Mouse (Mus musculus) embryonic facial prominence, embryonic 12.5 days (tissue): ENCODE data around the gene Wdfy2. TPM values are rescaled to one million over a fixed set of nuclear protein-coding genes. Genes with fewer than 3 reads are reported as not detected.

Experiments
- ATAC-seq: fragments of 200-750 bp; cut with Nextera tagmentation; 2 replicates; pipeline ENCODE4 v1.8.0; 2017; ENCODE audit not compliant: insufficient number of reproducible peaks, insufficient read depth, low FRiP score, low TSS enrichment
- H3K27ac ChIP-seq: fragments of 300-500 bp; sonication (generic); 2 replicates; pipeline ENCODE4 v1.5.1; 2016; ENCODE audit warnings: mild to moderate bottlenecking
- H3K27me3 ChIP-seq: fragments of 300-500 bp; sonication (generic); 2 replicates; pipeline ENCODE4 v1.6.1; 2016; ENCODE audit warnings: mild to moderate bottlenecking, moderate library complexity
- H3K36me3 ChIP-seq: fragments of 300-500 bp; sonication (generic); 2 replicates; pipeline ENCODE4 v1.6.1; 2016; ENCODE audit warnings: mild to moderate bottlenecking
- H3K4me1 ChIP-seq: fragments of 300-500 bp; sonication (generic); 2 replicates; pipeline ENCODE4 v1.6.1; 2016
- H3K4me2 ChIP-seq: fragments of 300-500 bp; sonication (generic); replicated peaks from 2 replicates; pipeline ENCODE4 v1.6.1; 2016; ENCODE audit warnings: mild to moderate bottlenecking, moderate library complexity
- H3K4me3 ChIP-seq: fragments of 300-500 bp; sonication (generic); 2 replicates; pipeline ENCODE4 v1.5.1; 2016; ENCODE audit warnings: mild to moderate bottlenecking
- H3K9ac ChIP-seq: fragments of 300-500 bp; sonication (generic); 2 replicates; pipeline ENCODE4 v1.6.1; 2016; ENCODE audit warnings: mild to moderate bottlenecking, moderate library complexity
- H3K9me3 ChIP-seq: fragments of 300-500 bp; sonication (generic); 2 replicates; pipeline ENCODE4 v1.6.1; 2016; ENCODE audit warnings: mild to moderate bottlenecking, moderate library complexity
- WGBS: fragments of 180-500 bp; shearing (Covaris S2); methylation state at CpG from one replicate; pipeline ENCODE4 v1.1.7; 2016; 5-methylcytosine and 5-hydroxymethylcytosine counted together
- polyA plus RNA-seq: library from polyadenylated mRNA; unstranded; fragments of >200 nt; fragmentation: Nextera tagmentation; extraction: Ambion mirVana; gene quantifications from 2 replicates; pipeline ENCODE4 v1.2.1, GENCODE M21; 2016

Gene Wdfy2
- polyA plus RNA-seq, 1 experiment from 2014 or later: 11.7 TPM

GRCm38 (mm10) chr14:62867069-62867468 lies 29.6 kb downstream of the Wdfy2 start:
- no peak overlapping the region for H3K9ac ChIP-seq
- H3K36me3 ChIP-seq: no peaks in the 10 kb centered on the region
- peaks cover 3% of the 10 kb centered on the region for H3K4me1 ChIP-seq
- 69% methylated on average over 5 of the region's 5 CpGs for WGBS
- no peak overlapping the region for H3K4me3 ChIP-seq
- no peak overlapping the region for H3K4me2 ChIP-seq
- no peak for ATAC-seq
- no peaks in the 10 kb centered on the region for H3K27me3 ChIP-seq
- no peak overlapping the region for H3K27ac ChIP-seq
- H3K9me3 ChIP-seq: 0 out of 2 replicates have a peak, but pooled peaks cover 7% of the 10 kb centered on the region

DNA sequence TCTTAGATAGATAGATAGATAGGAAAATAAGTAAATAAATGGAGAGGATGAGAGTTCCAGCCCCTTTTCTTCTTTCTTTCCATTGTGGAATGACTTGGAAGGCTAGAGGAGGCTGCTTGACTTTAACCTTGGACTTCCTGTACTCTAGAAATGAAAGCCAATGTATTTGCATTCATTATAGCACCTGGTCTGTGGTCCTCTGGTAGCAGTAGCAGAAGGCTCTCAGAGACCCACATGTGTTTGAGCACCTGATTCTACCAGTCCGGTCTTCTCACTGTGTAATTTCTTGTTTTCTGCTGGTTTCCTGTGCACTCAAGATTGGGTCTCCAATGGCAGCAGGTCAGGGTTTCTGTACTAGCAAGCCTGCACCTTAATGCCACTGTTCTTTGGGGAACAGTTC lies 30.1 kb downstream of the Wdfy2 start:
- Histone ChIP-seq H3K4me1 (peaks cover 3% of the 10 kb centered on the region), H3K4me2 (no peak overlapping the region), H3K9me3 (0 out of 2 replicates have a peak, but pooled peaks cover 7% of the 10 kb centered on the region), H3K36me3 (no peaks in the 10 kb centered on the region), H3K27me3 (no peaks in the 10 kb centered on the region), H3K4me3 (no peak overlapping the region), H3K9ac (no peak overlapping the region), H3K27ac (no peak overlapping the region)
- 52% methylated on average over 1 of the region's 1 CpGs for WGBS
- no peak for ATAC-seq

DNA sequence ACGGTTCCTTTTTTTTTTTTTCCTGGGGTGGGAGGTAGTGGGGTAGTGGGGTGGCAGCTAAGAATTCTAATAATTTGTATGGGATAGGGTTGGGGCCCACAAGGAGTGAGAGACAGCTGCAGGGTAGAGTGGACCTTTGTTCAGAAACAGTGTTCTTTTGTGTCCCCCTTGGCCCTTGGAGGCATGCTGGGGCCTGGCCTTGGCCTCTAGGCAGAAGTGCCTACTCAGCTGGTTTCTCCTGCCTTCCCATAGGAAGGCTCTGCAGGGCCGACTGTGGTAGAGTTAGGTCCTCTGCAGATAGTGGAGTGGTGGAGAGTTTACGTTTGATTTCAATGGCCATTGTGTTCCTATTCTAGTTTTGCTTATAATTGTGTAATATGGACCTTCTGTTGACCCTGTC lies 30.8 kb downstream of the Wdfy2 start:
- Histone ChIP-seq H3K27ac (no peak overlapping the region), H3K4me3 (no peak overlapping the region), H3K4me1 (peaks cover 3% of the 10 kb centered on the region), H3K36me3 (no peaks in the 10 kb centered on the region), H3K9ac (no peak overlapping the region), H3K27me3 (no peaks in the 10 kb centered on the region), H3K9me3 (0 out of 2 replicates have a peak, but pooled peaks cover 7% of the 10 kb centered on the region), H3K4me2 (no peak overlapping the region)
- ATAC-seq: no peak
- WGBS: 22% methylated on average over 3 of the region's 3 CpGs

- Histone ChIP-seq H3K9me3 (0 out of 2 replicates have a peak, but pooled peaks cover 7% of the 10 kb centered on the region), H3K4me3 (no peak overlapping the region), H3K27ac (no peak overlapping the region), H3K4me1 (peaks cover 3% of the 10 kb centered on the region), H3K36me3 (no peaks in the 10 kb centered on the region), H3K27me3 (no peaks in the 10 kb centered on the region), H3K4me2 (no peak overlapping the region), H3K9ac (no peak overlapping the region)
- WGBS: 96% methylated on average over 7 of the region's 7 CpGs
- no peak for ATAC-seq
These were observed 32.8 kb downstream of the Wdfy2 start for GRCm38 (mm10) chr14:62870238-62870638.

DNA sequence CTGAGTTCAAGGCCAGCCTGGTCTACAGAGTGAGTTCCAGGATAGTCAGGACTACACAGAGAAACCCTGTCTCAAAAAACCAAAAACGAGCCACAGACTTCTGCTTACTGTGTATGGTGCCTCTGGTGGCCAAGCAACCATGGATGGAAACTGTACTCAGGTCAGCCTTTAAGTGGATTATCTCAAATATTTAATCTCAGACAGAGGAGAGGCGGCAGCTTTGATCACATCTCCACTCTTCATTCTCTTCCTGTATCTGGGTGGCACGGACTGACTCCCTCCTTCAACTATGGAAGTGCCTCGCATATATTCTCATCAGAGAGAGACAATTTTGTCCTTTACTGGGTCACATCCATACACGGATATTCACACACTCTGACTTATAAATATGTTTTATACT lies 34.0 kb downstream of the Wdfy2 start:
- 94% methylated on average over 5 of the region's 5 CpGs for WGBS
- Histone ChIP-seq H3K4me1 (peaks cover 3% of the 10 kb centered on the region), H3K9ac (no peak overlapping the region), H3K27ac (no peak overlapping the region), H3K27me3 (no peaks in the 10 kb centered on the region), H3K9me3 (0 out of 2 replicates have a peak, but pooled peaks cover 7% of the 10 kb centered on the region), H3K4me3 (no peak overlapping the region), H3K4me2 (no peak overlapping the region), H3K36me3 (no peaks in the 10 kb centered on the region)
- no peak for ATAC-seq

GRCm38 (mm10) chr14:62871932-62872331 lies 34.5 kb downstream of the Wdfy2 start:
- 91% methylated on average over 2 of the region's 2 CpGs for WGBS
- Histone ChIP-seq H3K27ac (no peak overlapping the region), H3K4me2 (no peak overlapping the region), H3K9me3 (0 out of 2 replicates have a peak, but pooled peaks cover 7% of the 10 kb centered on the region), H3K9ac (no peak overlapping the region), H3K4me3 (no peak overlapping the region), H3K36me3 (no peaks in the 10 kb centered on the region), H3K27me3 (no peaks in the 10 kb centered on the region), H3K4me1 (peaks cover 3% of the 10 kb centered on the region)
- no peak for ATAC-seq

- Histone ChIP-seq H3K9ac (no peak overlapping the region), H3K4me3 (no peak overlapping the region), H3K9me3 (0 out of 2 replicates have a peak, but pooled peaks cover 7% of the 10 kb centered on the region), H3K36me3 (no peaks in the 10 kb centered on the region), H3K27me3 (no peaks in the 10 kb centered on the region), H3K4me2 (no peak overlapping the region), H3K4me1 (0 out of 2 replicates have a peak, but pooled peaks cover 2% of the 10 kb centered on the region), H3K27ac (no peak overlapping the region)
- ATAC-seq: no peak
- WGBS: 65% methylated on average over 4 of the region's 4 CpGs
These were observed 36.3 kb downstream of the Wdfy2 start for GRCm38 (mm10) chr14:62873820-62874219.

DNA sequence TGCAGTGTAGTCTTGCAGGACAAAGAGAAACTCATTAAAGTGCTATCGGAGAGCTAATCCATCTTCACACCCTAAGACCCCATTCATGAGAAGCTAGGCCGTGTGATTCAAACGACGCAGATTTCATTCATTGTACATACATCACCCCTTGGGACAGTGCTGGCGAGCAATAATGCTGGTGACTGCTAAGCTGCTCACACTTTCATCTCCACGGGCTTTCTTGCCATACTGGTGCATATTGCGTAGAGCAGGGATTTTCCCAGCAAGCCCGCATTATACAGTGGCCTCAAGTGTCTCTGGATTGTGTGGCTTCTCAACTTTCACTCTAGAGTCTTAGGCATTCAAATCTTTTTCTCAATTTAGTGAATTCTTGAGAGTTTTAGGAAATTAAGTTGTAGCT lies 36.9 kb downstream of the Wdfy2 start:
- no peak for ATAC-seq

DNA sequence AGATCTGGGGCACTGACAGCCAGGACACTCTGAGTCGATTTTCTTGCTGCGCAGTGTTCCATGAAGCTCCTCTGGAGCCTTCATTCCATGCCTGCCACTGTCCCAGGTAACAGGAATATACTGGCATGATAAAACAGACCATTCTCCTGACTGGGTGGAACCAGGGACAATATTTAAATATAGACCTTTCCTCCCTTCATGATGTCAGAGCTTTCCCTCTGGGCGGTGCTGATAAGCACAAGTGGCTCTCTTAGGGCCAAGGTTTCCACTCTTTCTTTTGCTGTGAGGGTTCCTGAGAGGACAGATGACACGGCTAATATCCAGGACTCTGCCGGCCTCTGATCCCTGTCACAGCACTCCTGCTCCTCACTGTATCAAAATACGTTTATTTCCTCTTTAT lies 40.6 kb downstream of the Wdfy2 start:
- Histone ChIP-seq H3K27me3 (no peaks in the 10 kb centered on the region), H3K4me2 (no peak overlapping the region), H3K27ac (no peak overlapping the region), H3K36me3 (no peaks in the 10 kb centered on the region), H3K4me3 (no peak overlapping the region), H3K9me3 (no peaks in the 10 kb centered on the region), H3K9ac (no peak overlapping the region), H3K4me1 (peaks cover 23% of the 10 kb centered on the region)
- ATAC-seq: no peak
- WGBS: 74% methylated on average over 6 of the region's 6 CpGs

More for the DNA sequence above, 36.9 kb downstream of the Wdfy2 start:
- WGBS: 76% methylated on average over 8 of the region's 8 CpGs
- Histone ChIP-seq H3K4me2 (no peak overlapping the region), H3K27ac (no peak overlapping the region), H3K9me3 (0 out of 2 replicates have a peak, but pooled peaks cover 7% of the 10 kb centered on the region), H3K4me3 (no peak overlapping the region), H3K36me3 (no peaks in the 10 kb centered on the region), H3K4me1 (peaks cover 7% of the 10 kb centered on the region; the same call in 1 of the 2 replicates), H3K27me3 (no peaks in the 10 kb centered on the region), H3K9ac (no peak overlapping the region)

DNA sequence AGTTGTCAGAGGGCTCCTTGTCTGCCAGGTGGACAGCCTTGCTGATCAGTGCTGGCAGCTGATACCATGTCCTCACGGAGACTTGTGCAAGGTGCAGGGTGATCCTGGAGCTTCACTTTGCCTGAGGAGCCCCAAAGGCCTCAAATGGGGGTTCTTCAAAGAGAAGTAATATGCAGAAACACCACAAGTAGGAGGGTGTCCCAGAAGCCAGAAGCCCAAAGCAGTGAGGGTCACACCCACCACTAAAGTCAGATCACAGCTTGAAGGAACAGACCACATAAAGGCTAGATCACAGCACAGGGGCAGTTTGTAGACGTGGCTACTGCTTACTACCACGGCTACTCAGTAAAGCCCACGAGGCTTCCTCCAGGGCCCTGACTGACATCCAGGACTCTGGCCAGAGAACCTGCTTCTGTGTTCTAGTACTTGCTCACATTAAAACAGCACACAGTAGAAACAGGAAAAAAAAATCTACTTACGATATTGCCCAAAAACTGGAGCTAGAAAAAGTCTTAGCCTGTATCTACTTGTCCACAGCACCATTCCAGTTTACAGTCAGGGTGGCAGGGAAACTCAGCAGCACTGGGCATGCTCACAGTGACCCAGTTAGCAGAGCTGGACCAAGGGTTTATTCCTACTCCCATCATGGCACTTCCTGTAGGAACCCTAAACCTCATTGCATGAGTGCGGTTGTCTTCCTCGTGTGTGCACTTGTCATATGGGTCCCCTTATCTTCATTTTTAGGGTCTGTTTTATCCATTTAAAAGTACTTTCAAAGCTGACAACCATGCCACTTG lies 41.4 kb downstream of the Wdfy2 start:
- H3K27ac ChIP-seq: no peak overlapping the region
- no peak overlapping the region for H3K4me3 ChIP-seq
- no peaks in the 10 kb centered on the region for H3K27me3 ChIP-seq
- no peaks in the 10 kb centered on the region for H3K9me3 ChIP-seq
- no peak for ATAC-seq
- no peak overlapping the region for H3K9ac ChIP-seq
- no peaks in the 10 kb centered on the region for H3K36me3 ChIP-seq
- H3K4me1 ChIP-seq: peaks cover 23% of the 10 kb centered on the region
- H3K4me2 ChIP-seq: no peak overlapping the region
- 66% methylated on average over 7 of the region's 7 CpGs for WGBS

- ATAC-seq: no peak
- peaks cover 24% of the 10 kb centered on the region for H3K4me1 ChIP-seq
These were observed 42.0 kb downstream of the Wdfy2 start for GRCm38 (mm10) chr14:62879497-62879896.

DNA sequence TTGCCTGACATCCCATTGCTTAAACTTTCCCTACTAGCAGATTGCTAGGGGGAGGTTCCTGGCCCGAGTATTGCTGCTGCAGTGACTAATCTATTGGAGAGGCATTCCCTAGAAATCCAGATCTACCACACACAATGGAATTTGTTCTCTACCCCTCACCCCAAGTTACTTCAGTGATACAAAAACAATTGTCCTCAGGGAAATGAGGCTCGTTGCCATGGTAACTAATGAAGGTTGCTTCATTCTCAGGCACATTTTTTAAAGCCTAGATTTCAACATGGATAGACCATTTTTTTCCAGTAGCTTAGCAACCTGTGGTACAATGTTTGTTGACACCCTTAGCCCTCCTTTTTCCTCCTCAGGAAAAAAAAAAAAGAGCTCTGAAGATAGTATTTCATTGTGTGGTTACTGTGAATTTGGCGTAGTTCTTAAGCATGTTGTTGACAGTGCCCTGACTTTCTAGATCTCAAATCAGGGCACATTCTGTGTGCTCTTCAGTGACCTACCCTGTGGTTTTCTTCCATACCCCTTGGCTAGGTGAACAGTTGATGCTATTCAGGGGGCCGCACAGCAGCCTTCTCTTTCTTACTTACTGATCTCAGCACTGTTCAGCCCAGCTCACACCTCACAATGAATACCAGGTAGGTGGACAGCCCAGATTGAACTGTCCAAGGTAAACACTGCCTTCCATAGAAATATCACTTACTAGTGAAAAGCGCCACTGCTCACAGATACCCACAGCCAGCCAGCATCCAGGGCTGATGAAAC lies 42.8 kb downstream of the Wdfy2 start:
- no peak overlapping the region for H3K9ac ChIP-seq
- no peak overlapping the region for H3K4me2 ChIP-seq
- no peak overlapping the region for H3K27ac ChIP-seq
- H3K9me3 ChIP-seq: no peaks in the 10 kb centered on the region
- H3K4me1 ChIP-seq: peaks cover 27% of the 10 kb centered on the region
- no peaks in the 10 kb centered on the region for H3K27me3 ChIP-seq
- no peaks in the 10 kb centered on the region for H3K36me3 ChIP-seq
- ATAC-seq: no peak
- H3K4me3 ChIP-seq: no peak overlapping the region
- 57% methylated on average over 5 of the region's 5 CpGs for WGBS

More at GRCm38 (mm10) chr14:62879497-62879896, 42.0 kb downstream of the Wdfy2 start:
- Histone ChIP-seq H3K9me3 (no peaks in the 10 kb centered on the region), H3K4me3 (no peak overlapping the region), H3K4me2 (no peak overlapping the region), H3K27me3 (no peaks in the 10 kb centered on the region), H3K27ac (no peak overlapping the region), H3K36me3 (no peaks in the 10 kb centered on the region), H3K9ac (no peak overlapping the region)
- WGBS: 19% methylated on average over 5 of the region's 5 CpGs
